Mouse (Mus musculus) kidney, embryonic 15.5 days (tissue): ENCODE data around the gene Birc6. TPM values are rescaled to one million over a fixed set of nuclear protein-coding genes. Genes with fewer than 3 reads are reported as not detected.
A peak's percentile ranks its signal among the peaks of the same experiment; 100 is the strongest.

ENCODE experiments used
- ATAC-seq: fragments of 200-750 bp; cut with Nextera tagmentation; replicated peaks from 2 replicates; pipeline ENCODE4 v1.8.0; 2017; ENCODE audit warnings: moderate TSS enrichment; ENCODE audit not compliant: low FRiP score
- H3K27ac ChIP-seq: fragments of 300-500 bp; sonication (generic); 2 replicates; pipeline ENCODE4 v1.5.1; 2015; ENCODE audit warnings: mild to moderate bottlenecking, inconsistent platforms
- H3K27me3 ChIP-seq: fragments of 300-500 bp; sonication (generic); 2 replicates; pipeline ENCODE4 v1.6.1; 2015; ENCODE audit warnings: inconsistent platforms
- H3K36me3 ChIP-seq: fragments of 300-500 bp; sonication (generic); 2 replicates; pipeline ENCODE4 v1.6.1; 2015; ENCODE audit warnings: inconsistent platforms
- H3K4me1 ChIP-seq: fragments of 300-500 bp; sonication (generic); 2 replicates; pipeline ENCODE4 v1.6.1; 2015; ENCODE audit warnings: inconsistent platforms
- H3K4me2 ChIP-seq: fragments of 300-500 bp; sonication (generic); 2 replicates; pipeline ENCODE4 v1.6.1; 2015; ENCODE audit warnings: moderate library complexity, mild to moderate bottlenecking, inconsistent platforms
- H3K4me3 ChIP-seq: fragments of 300-500 bp; sonication (generic); replicated peaks from 2 replicates; pipeline ENCODE4 v1.5.1; 2015; ENCODE audit warnings: mild to moderate bottlenecking, inconsistent platforms
- H3K9ac ChIP-seq: fragments of 300-500 bp; sonication (generic); 2 replicates; pipeline ENCODE4 v1.6.1; 2015; ENCODE audit warnings: mild to moderate bottlenecking, inconsistent platforms
- H3K9me3 ChIP-seq: fragments of 300-500 bp; sonication (generic); replicated peaks from 2 replicates; pipeline ENCODE4 v1.6.1; 2016; ENCODE audit warnings: inconsistent platforms
- WGBS: fragments of 180-500 bp; shearing (Covaris S2); methylation state at CpG from one replicate; pipeline ENCODE4 v1.1.7; 2015; ENCODE audit warnings: mixed read lengths; 5-methylcytosine and 5-hydroxymethylcytosine counted together
- polyA plus RNA-seq: library from polyadenylated mRNA; unstranded; fragments of >200 nt; fragmentation: Nextera tagmentation; extraction: Ambion mirVana; gene quantifications from 2 replicates; pipeline ENCODE4 v1.2.1, GENCODE M21; 2015

Birc6 gene
- polyA plus RNA-seq, 1 experiment from 2014 or later: 89.3 TPM

- no peaks in the 10 kb centered on the region for H3K27me3 ChIP-seq
- H3K4me1 ChIP-seq: peaks cover 20% of the 10 kb centered on the region
- no peak for ATAC-seq
- no peak overlapping the region for H3K27ac ChIP-seq
- no peak overlapping the region for H3K4me2 ChIP-seq
- 92% methylated on average over 2 of the region's 2 CpGs for WGBS
- H3K9ac ChIP-seq: no peak overlapping the region
- no peaks in the 10 kb centered on the region for H3K36me3 ChIP-seq
- no peaks in the 10 kb centered on the region for H3K9me3 ChIP-seq
- H3K4me3 ChIP-seq: no peak overlapping the region
Observed at GRCm38 (mm10) chr17:74526117-74526516, 2.0 kb upstream of the Birc6 start.

GRCm38 (mm10) chr17:74526806-74527653, 1.1 kb upstream of the Birc6 start:
- peak overlapping the region; percentile 100 for H3K27ac ChIP-seq
- H3K9me3 ChIP-seq: no peaks in the 10 kb centered on the region
- no peak for ATAC-seq
- H3K27me3 ChIP-seq: no peaks in the 10 kb centered on the region
- 87% methylated on average over 9 of the region's 9 CpGs for WGBS
- no peaks in the 10 kb centered on the region for H3K36me3 ChIP-seq
- H3K4me1 ChIP-seq: peaks cover 20% of the 10 kb centered on the region
- H3K9ac ChIP-seq: peak overlapping the region; percentile 57
- H3K4me3 ChIP-seq: peak overlapping the region; percentile 90
- H3K4me2 ChIP-seq: peak overlapping the region; percentile 67

DNA sequence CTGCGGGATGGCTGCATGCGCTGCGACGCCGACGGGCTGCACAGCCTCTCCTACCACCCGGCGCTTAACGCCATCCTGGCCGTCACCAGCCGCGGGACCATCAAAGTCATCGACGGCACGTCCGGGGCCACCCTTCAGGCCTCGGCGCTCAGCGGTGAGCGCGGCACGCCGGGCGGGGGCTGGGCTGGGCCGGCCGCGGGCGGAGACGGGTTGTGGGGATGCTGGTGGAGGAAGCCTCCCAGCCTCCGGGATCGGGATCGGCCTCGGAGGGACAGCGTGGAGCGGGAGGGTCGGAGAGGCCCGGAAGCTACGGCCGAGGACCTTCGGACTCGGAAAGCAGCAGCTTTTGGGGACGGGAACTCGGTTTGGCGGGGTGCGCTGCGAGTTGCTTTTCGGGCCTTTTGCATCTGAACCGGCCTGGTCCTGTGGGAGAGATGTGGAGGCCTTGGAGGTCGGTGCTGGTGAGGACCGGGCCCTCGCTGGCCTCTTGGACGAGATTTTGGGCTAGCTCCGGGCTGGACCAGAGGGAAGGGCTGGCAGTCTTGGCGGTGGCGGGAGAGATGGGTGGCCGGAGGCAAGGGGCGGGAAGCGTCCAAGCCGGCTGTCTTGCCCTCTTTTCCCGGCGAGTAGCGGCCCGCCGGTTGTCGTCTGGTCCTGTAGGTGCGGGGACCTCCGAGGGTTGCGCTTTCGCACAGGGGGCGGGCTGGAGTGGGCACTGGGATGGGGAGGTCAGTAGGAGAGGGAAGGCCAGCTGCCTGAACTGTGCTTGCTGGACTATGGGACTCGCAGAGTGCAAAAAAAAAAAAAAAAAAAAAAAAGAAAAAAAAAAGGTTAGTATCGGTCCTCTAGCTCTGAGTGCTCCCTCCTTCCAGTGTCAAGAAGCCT, 795 bp downstream of the Birc6 start:
- no peaks in the 10 kb centered on the region for H3K36me3 ChIP-seq
- WGBS: under 1% methylated on average over 71 of the region's 72 CpGs
- peak overlapping the region; percentile 98 for H3K27ac ChIP-seq
- no peaks in the 10 kb centered on the region for H3K9me3 ChIP-seq
- H3K4me3 ChIP-seq: peak overlapping the region; percentile 90
- peak overlapping the region; percentile 80 for H3K4me2 ChIP-seq
- ATAC-seq: peak; percentile 68
- H3K4me1 ChIP-seq: peaks cover 20% of the 10 kb centered on the region
- no peaks in the 10 kb centered on the region for H3K27me3 ChIP-seq
- peak overlapping the region; percentile 91 for H3K9ac ChIP-seq

DNA sequence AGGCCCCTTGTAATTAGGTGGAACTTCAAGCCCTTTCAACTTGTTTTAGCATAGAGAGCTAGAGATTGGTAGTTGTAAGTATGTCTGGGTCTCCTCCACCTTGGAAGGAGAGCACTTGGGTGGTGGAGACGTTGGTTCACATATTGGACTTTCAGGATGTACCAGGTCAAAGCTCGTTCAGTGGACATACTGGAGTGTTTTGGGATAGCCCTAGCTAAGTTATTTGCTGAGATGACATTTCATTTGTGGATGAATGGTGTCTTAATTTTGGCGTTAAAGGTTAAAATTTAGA, 1.4 kb downstream of the Birc6 start:
- H3K9ac ChIP-seq: peak overlapping the region; percentile 91
- no peaks in the 10 kb centered on the region for H3K9me3 ChIP-seq
- ATAC-seq: no peak
- no peaks in the 10 kb centered on the region for H3K36me3 ChIP-seq
- H3K4me3 ChIP-seq: peak overlapping the region; percentile 90
- peak overlapping the region; percentile 80 for H3K4me2 ChIP-seq
- H3K27me3 ChIP-seq: no peaks in the 10 kb centered on the region
- peaks cover 20% of the 10 kb centered on the region for H3K4me1 ChIP-seq
- 12% methylated on average over 3 of the region's 3 CpGs for WGBS
- H3K27ac ChIP-seq: peak overlapping the region; percentile 98

- H3K9me3 ChIP-seq: no peaks in the 10 kb centered on the region
- no peaks in the 10 kb centered on the region for H3K27me3 ChIP-seq
- 94% methylated on average over 4 of the region's 4 CpGs for WGBS
- H3K4me3 ChIP-seq: no peak overlapping the region
- peaks cover 8% of the 10 kb centered on the region for H3K4me1 ChIP-seq
- H3K9ac ChIP-seq: no peak overlapping the region
- ATAC-seq: no peak
- H3K27ac ChIP-seq: no peak overlapping the region
- no peak overlapping the region for H3K4me2 ChIP-seq
- H3K36me3 ChIP-seq: no peaks in the 10 kb centered on the region
Observed at GRCm38 (mm10) chr17:74534971-74535370, 6.9 kb downstream of the Birc6 start.

DNA sequence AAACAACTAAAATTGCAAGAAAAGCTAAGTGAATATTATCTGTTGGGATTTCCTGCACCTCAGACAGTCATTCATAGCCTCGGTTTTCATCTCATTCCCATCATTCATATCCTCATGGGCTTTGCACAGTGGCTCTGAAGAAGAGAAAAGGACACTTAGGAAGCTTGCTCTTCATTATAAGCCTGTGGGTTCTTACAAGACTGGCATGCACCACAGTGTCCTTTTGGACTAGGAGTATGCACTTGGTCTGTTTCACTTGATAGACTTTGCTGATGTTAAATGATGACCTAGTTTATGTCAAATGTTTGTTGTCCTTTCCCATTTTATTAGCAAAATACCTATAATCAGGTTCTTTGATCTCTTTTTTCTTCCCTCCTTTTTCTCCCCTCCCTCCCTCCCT, 9.4 kb downstream of the Birc6 start:
- Histone ChIP-seq H3K9ac (no peak overlapping the region), H3K27me3 (no peaks in the 10 kb centered on the region), H3K4me3 (no peak overlapping the region), H3K36me3 (peaks cover 9% of the 10 kb centered on the region), H3K27ac (no peak overlapping the region), H3K9me3 (no peaks in the 10 kb centered on the region), H3K4me1 (no peaks in the 10 kb centered on the region), H3K4me2 (no peak overlapping the region)
- 84% methylated on average over 1 of the region's 1 CpGs for WGBS
- ATAC-seq: no peak

- Histone ChIP-seq H3K4me1 (no peaks in the 10 kb centered on the region), H3K9me3 (no peaks in the 10 kb centered on the region), H3K4me2 (no peak overlapping the region), H3K9ac (no peak overlapping the region), H3K4me3 (no peak overlapping the region), H3K27me3 (no peaks in the 10 kb centered on the region), H3K36me3 (peaks cover 48% of the 10 kb centered on the region), H3K27ac (no peak overlapping the region)
- no peak for ATAC-seq
- 94% methylated on average over 2 of the region's 2 CpGs for WGBS
Observed at GRCm38 (mm10) chr17:74543615-74544014, 15.5 kb downstream of the Birc6 start.

DNA sequence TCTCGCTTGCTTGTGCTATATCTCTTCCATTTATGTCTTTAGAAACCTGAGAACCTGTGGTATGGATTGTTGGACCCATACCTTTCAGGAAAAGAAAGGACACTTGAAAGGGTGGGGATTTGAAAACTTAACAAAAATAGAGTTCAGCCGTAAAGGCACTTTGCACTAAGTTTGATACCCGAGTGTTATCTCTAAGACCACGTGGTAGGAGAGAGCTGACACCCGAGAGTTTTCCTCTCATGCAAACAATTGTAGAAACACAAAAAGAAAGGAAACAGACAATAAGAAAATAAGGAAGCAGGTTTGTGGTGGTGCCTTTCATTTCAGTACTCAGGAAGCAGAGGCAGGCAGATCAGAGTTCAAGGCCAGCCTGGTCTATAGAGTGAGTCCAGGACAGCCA, 26.0 kb downstream of the Birc6 start:
- Histone ChIP-seq H3K27ac (no peak overlapping the region), H3K9me3 (no peaks in the 10 kb centered on the region), H3K36me3 (peaks cover 70% of the 10 kb centered on the region), H3K27me3 (no peaks in the 10 kb centered on the region), H3K9ac (no peak overlapping the region), H3K4me1 (no peaks in the 10 kb centered on the region), H3K4me2 (no peak overlapping the region), H3K4me3 (no peak overlapping the region)
- ATAC-seq: no peak
- WGBS: 83% methylated on average over 5 of the region's 5 CpGs

DNA sequence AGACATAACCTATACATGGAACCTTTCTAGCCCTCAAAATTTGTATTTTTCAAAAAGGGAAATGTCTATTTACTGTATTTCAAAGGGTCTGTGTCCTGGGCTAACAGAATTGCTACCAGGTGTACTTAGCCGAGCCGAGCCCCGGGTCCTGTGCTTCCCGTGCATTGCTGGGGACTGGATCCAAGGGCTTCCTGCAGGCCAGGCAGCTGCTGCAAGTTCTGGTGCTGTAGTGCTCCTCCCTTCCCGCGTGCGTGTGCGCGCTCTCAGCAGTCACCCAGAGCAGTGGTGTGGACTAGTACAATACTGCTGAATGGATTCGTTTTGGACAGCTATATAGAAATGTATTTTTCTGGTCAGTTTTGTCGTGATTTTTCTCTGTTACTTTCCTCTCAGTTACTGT, 31.8 kb downstream of the Birc6 start:
- H3K36me3 ChIP-seq: peaks cover 64% of the 10 kb centered on the region
- H3K4me3 ChIP-seq: no peak overlapping the region
- no peak overlapping the region for H3K4me2 ChIP-seq
- no peaks in the 10 kb centered on the region for H3K27me3 ChIP-seq
- no peaks in the 10 kb centered on the region for H3K9me3 ChIP-seq
- ATAC-seq: no peak
- H3K9ac ChIP-seq: no peak overlapping the region
- WGBS: 93% methylated on average over 11 of the region's 11 CpGs
- H3K4me1 ChIP-seq: no peaks in the 10 kb centered on the region
- H3K27ac ChIP-seq: no peak overlapping the region

DNA sequence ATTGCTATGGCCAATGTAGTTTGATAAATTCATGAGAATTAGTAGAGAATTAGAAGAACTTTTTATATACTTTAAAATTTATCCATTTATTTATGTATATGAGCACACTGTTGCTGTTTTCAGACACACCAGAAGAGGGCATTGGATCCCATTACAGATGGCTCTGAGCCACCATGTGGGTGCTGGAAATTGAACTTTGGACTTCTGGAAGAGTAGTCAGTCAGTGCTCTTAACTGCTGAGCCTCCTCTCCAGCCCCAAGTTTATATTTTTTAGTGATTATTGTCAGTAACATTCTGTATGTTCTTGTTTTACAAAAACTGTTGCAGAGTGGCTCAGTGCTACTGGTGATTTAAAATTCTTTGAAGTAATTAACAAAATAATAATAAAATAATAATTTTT, 36.1 kb downstream of the Birc6 start:
- Histone ChIP-seq H3K4me1 (no peaks in the 10 kb centered on the region), H3K27me3 (no peaks in the 10 kb centered on the region), H3K9ac (no peak overlapping the region), H3K4me3 (no peak overlapping the region), H3K36me3 (peaks cover 66% of the 10 kb centered on the region), H3K27ac (no peak overlapping the region), H3K4me2 (no peak overlapping the region), H3K9me3 (no peaks in the 10 kb centered on the region)
- ATAC-seq: no peak

DNA sequence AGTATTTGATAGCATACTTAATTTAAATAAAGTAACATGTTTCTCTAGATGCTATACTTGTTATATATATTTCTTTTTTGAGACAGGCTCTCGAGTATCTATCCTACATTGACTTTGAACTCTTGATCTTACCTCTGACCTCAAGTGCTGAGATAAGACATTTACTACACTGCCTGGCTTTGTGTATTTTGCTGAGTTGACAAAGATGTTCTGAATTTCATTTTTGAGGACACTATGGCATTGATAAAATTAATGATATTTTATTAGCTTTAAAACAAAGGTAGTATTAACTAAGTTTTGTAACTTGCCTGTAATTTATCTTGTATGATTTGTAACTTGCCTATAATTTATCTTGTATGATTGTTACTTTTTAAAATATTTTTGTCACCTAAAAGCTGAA, 41.1 kb downstream of the Birc6 start:
- 72% methylated on average over 1 of the region's 1 CpGs for WGBS
- Histone ChIP-seq H3K36me3 (peaks cover 39% of the 10 kb centered on the region), H3K4me3 (no peak overlapping the region), H3K4me1 (no peaks in the 10 kb centered on the region), H3K4me2 (no peak overlapping the region), H3K9me3 (no peaks in the 10 kb centered on the region), H3K9ac (no peak overlapping the region), H3K27ac (no peak overlapping the region), H3K27me3 (no peaks in the 10 kb centered on the region)
- no peak for ATAC-seq

DNA sequence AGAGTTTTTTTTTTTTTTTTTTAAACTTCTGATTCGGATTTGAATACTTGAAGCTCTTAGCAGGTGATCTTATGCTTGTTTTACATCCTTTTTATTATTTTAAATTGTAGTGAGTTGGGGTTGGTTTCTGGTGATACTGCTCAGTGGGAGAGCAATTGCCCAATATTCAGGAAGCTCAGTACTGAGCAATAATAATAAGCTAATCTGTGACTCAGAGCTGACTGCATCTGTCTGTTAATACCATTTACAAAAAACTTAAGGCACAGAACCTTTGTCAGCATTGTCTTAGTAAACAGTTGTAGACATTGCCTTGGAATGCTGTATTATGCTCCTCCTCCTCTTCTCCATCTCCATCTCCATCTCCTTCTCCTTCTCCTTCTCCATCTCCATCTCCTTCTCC, 42.5 kb downstream of the Birc6 start:
- H3K9ac ChIP-seq: no peak overlapping the region
- no peak overlapping the region for H3K4me3 ChIP-seq
- H3K36me3 ChIP-seq: peaks cover 37% of the 10 kb centered on the region
- H3K27ac ChIP-seq: no peak overlapping the region
- no peak for ATAC-seq
- no peak overlapping the region for H3K4me2 ChIP-seq
- no peaks in the 10 kb centered on the region for H3K9me3 ChIP-seq
- no peaks in the 10 kb centered on the region for H3K27me3 ChIP-seq
- 87% methylated on average over 1 of the region's 1 CpGs for WGBS
- H3K4me1 ChIP-seq: no peaks in the 10 kb centered on the region
